Mouse (Mus musculus): ENCODE data around the gene Dgki. TPM values are rescaled to one million over a fixed set of nuclear protein-coding genes. Genes with fewer than 3 reads are reported as not detected.
A peak's percentile ranks its signal among the peaks of the same experiment; 100 is the strongest.

Dgki gene
- polyA plus RNA-seq, 1 experiment from 2014 or later, result 2.8 TPM

GRCm38 (mm10) chr6:36830371-36830925 is 469.5 kb downstream of the Dgki start:
- no peak for ATAC-seq (ENCODE audit: insufficient read depth, low FRiP score, low TSS enrichment)
- no peak for DNase-seq (ENCODE audit: low spot score)
- Histone ChIP-seq H3K27ac (ENCODE audit: low read depth, low read length) (no peak overlapping the region), H3K27me3 (ENCODE audit: control insufficient read depth, insufficient read depth, low read length) (no peaks in the 10 kb centered on the region), H3K9ac (ENCODE audit: low read length) (no peak overlapping the region), H3K4me3 (ENCODE audit: low read depth, low read length) (no peak overlapping the region), H3K4me2 (ENCODE audit: low read depth) (no peak overlapping the region), H3K36me3 (ENCODE audit: control insufficient read depth, insufficient read depth, low read length) (no peaks in the 10 kb centered on the region), H3K9me3 (ENCODE audit: control insufficient read depth, low read length) (no peaks in the 10 kb centered on the region), H3K4me1 (ENCODE audit: control insufficient read depth, insufficient read depth, low read length) (no peaks in the 10 kb centered on the region)
- WGBS, result 85% methylated on average over 9 of the region's 9 CpGs

GRCm38 (mm10) chr6:36819784-36820050 is 480.3 kb downstream of the Dgki start:
- no peak overlapping the region for H3K4me3 ChIP-seq (ENCODE audit: low read depth, low read length)
- H3K4me1 ChIP-seq (ENCODE audit: control insufficient read depth, insufficient read depth, low read length), result peaks cover 3% of the 10 kb centered on the region; the same call in 1 of the 2 replicates
- no peaks in the 10 kb centered on the region for H3K36me3 ChIP-seq (ENCODE audit: control insufficient read depth, insufficient read depth, low read length)
- H3K9ac ChIP-seq (ENCODE audit: low read length), result no peak overlapping the region
- no peak for ATAC-seq (ENCODE audit: insufficient read depth, low FRiP score, low TSS enrichment)
- no peaks in the 10 kb centered on the region for H3K9me3 ChIP-seq (ENCODE audit: control insufficient read depth, low read length)
- DNase-seq (ENCODE audit: low spot score), result no peak
- H3K27ac ChIP-seq (ENCODE audit: low read depth, low read length), result no peak overlapping the region
- H3K4me2 ChIP-seq (ENCODE audit: low read depth), result no peak overlapping the region
- H3K27me3 ChIP-seq (ENCODE audit: control insufficient read depth, insufficient read depth, low read length), result no peaks in the 10 kb centered on the region

- H3K4me3 ChIP-seq (ENCODE audit: low read depth, low read length), result no peak overlapping the region
- H3K27me3 ChIP-seq (ENCODE audit: control insufficient read depth, insufficient read depth, low read length), result no peaks in the 10 kb centered on the region
- no peaks in the 10 kb centered on the region for H3K36me3 ChIP-seq (ENCODE audit: control insufficient read depth, insufficient read depth, low read length)
- H3K27ac ChIP-seq (ENCODE audit: low read depth, low read length), result no peak overlapping the region
- no peak overlapping the region for H3K9ac ChIP-seq (ENCODE audit: low read length)
- DNase-seq (ENCODE audit: low spot score) (peak; percentile 28), ATAC-seq (ENCODE audit: insufficient read depth, low FRiP score, low TSS enrichment) (peak; percentile 82)
- no peaks in the 10 kb centered on the region for H3K9me3 ChIP-seq (ENCODE audit: control insufficient read depth, low read length)
- 65% methylated on average over 8 of the region's 8 CpGs for WGBS
- H3K4me2 ChIP-seq (ENCODE audit: low read depth), result no peak overlapping the region
- peaks cover 3% of the 10 kb centered on the region; the same call in 1 of the 2 replicates for H3K4me1 ChIP-seq (ENCODE audit: control insufficient read depth, insufficient read depth, low read length)
Measured at GRCm38 (mm10) chr6:36819019-36819783, 480.8 kb downstream of the Dgki start.

- no peak overlapping the region for H3K4me3 ChIP-seq (ENCODE audit: low read depth, low read length)
- no peaks in the 10 kb centered on the region for H3K36me3 ChIP-seq (ENCODE audit: control insufficient read depth, insufficient read depth, low read length)
- H3K9me3 ChIP-seq (ENCODE audit: control insufficient read depth, low read length), result no peaks in the 10 kb centered on the region
- H3K27me3 ChIP-seq (ENCODE audit: control insufficient read depth, insufficient read depth, low read length), result no peaks in the 10 kb centered on the region
- ATAC-seq (ENCODE audit: insufficient read depth, low FRiP score, low TSS enrichment) (no peak), DNase-seq (ENCODE audit: low spot score) (no peak)
- no peak overlapping the region for H3K4me2 ChIP-seq (ENCODE audit: low read depth)
- peaks cover 3% of the 10 kb centered on the region; the same call in 1 of the 2 replicates for H3K4me1 ChIP-seq (ENCODE audit: control insufficient read depth, insufficient read depth, low read length)
- H3K9ac ChIP-seq (ENCODE audit: low read length), result no peak overlapping the region
- H3K27ac ChIP-seq (ENCODE audit: low read depth, low read length), result no peak overlapping the region
- 69% methylated on average over 4 of the region's 4 CpGs for WGBS
Measured at GRCm38 (mm10) chr6:36818281-36819018, 481.5 kb downstream of the Dgki start.

GRCm38 (mm10) chr6:36816666-36817065 is 483.3 kb downstream of the Dgki start:
- Histone ChIP-seq H3K4me1 (ENCODE audit: control insufficient read depth, insufficient read depth, low read length) (peaks cover 3% of the 10 kb centered on the region; the same call in 1 of the 2 replicates), H3K27ac (ENCODE audit: low read depth, low read length) (no peak overlapping the region), H3K27me3 (ENCODE audit: control insufficient read depth, insufficient read depth, low read length) (no peaks in the 10 kb centered on the region), H3K36me3 (ENCODE audit: control insufficient read depth, insufficient read depth, low read length) (no peaks in the 10 kb centered on the region), H3K4me2 (ENCODE audit: low read depth) (no peak overlapping the region), H3K9me3 (ENCODE audit: control insufficient read depth, low read length) (no peaks in the 10 kb centered on the region), H3K9ac (ENCODE audit: low read length) (no peak overlapping the region), H3K4me3 (ENCODE audit: low read depth, low read length) (no peak overlapping the region)
- ATAC-seq (ENCODE audit: insufficient read depth, low FRiP score, low TSS enrichment), result no peak
- 92% methylated on average over 3 of the region's 3 CpGs for WGBS
- DNase-seq (ENCODE audit: low spot score), result no peak

GRCm38 (mm10) chr6:36815992-36816391 is 484.0 kb downstream of the Dgki start:
- Histone ChIP-seq H3K9ac (ENCODE audit: low read length) (no peak overlapping the region), H3K4me3 (ENCODE audit: low read depth, low read length) (no peak overlapping the region), H3K4me2 (ENCODE audit: low read depth) (no peak overlapping the region), H3K4me1 (ENCODE audit: control insufficient read depth, insufficient read depth, low read length) (peaks cover 3% of the 10 kb centered on the region; the same call in 1 of the 2 replicates), H3K27ac (ENCODE audit: low read depth, low read length) (no peak overlapping the region), H3K9me3 (ENCODE audit: control insufficient read depth, low read length) (no peaks in the 10 kb centered on the region), H3K36me3 (ENCODE audit: control insufficient read depth, insufficient read depth, low read length) (no peaks in the 10 kb centered on the region), H3K27me3 (ENCODE audit: control insufficient read depth, insufficient read depth, low read length) (no peaks in the 10 kb centered on the region)
- DNase-seq (ENCODE audit: low spot score) (no peak), ATAC-seq (ENCODE audit: insufficient read depth, low FRiP score, low TSS enrichment) (no peak)
- 83% methylated on average over 2 of the region's 2 CpGs for WGBS

GRCm38 (mm10) chr6:36812666-36813515 is 487.1 kb downstream of the Dgki start:
- H3K36me3 ChIP-seq (ENCODE audit: control insufficient read depth, insufficient read depth, low read length), result no peaks in the 10 kb centered on the region
- H3K4me1 ChIP-seq (ENCODE audit: control insufficient read depth, insufficient read depth, low read length), result peaks cover 8% of the 10 kb centered on the region; the same call in 1 of the 2 replicates
- no peak overlapping the region for H3K9ac ChIP-seq (ENCODE audit: low read length)
- ATAC-seq (ENCODE audit: insufficient read depth, low FRiP score, low TSS enrichment), result no peak
- 69% methylated on average over 7 of the region's 7 CpGs for WGBS
- H3K27ac ChIP-seq (ENCODE audit: low read depth, low read length), result no peak overlapping the region
- H3K4me2 ChIP-seq (ENCODE audit: low read depth), result no peak overlapping the region
- no peaks in the 10 kb centered on the region for H3K9me3 ChIP-seq (ENCODE audit: control insufficient read depth, low read length)
- H3K27me3 ChIP-seq (ENCODE audit: control insufficient read depth, insufficient read depth, low read length), result no peaks in the 10 kb centered on the region
- H3K4me3 ChIP-seq (ENCODE audit: low read depth, low read length), result no peak overlapping the region
- DNase-seq (ENCODE audit: low spot score), result no peak

- H3K27me3 ChIP-seq (ENCODE audit: control insufficient read depth, insufficient read depth, low read length), result no peaks in the 10 kb centered on the region
- ATAC-seq (ENCODE audit: insufficient read depth, low FRiP score, low TSS enrichment), result no peak
- H3K27ac ChIP-seq (ENCODE audit: low read depth, low read length), result peak overlapping the region; percentile 77
- peak overlapping the region; percentile 67 for H3K9ac ChIP-seq (ENCODE audit: low read length)
- H3K4me3 ChIP-seq (ENCODE audit: low read depth, low read length), result peak overlapping the region; percentile 67
- peak overlapping the region; percentile 70 for H3K4me2 ChIP-seq (ENCODE audit: low read depth)
- no peaks in the 10 kb centered on the region for H3K36me3 ChIP-seq (ENCODE audit: control insufficient read depth, insufficient read depth, low read length)
- H3K4me1 ChIP-seq (ENCODE audit: control insufficient read depth, insufficient read depth, low read length), result peaks cover 8% of the 10 kb centered on the region; the same call in 1 of the 2 replicates
- WGBS, result 12% methylated on average over 5 of the region's 5 CpGs
- no peaks in the 10 kb centered on the region for H3K9me3 ChIP-seq (ENCODE audit: control insufficient read depth, low read length)
- DNase-seq (ENCODE audit: low spot score), result no peak
Measured at GRCm38 (mm10) chr6:36810448-36810847, 489.5 kb downstream of the Dgki start.

Data from neural tube, embryonic 11.5 days (tissue).